Mouse (Mus musculus): ENCODE results near the gene Slc35b1. TPM values are rescaled to one million over a fixed set of nuclear protein-coding genes. Genes with fewer than 3 reads are reported as not detected.

The Slc35b1 gene
- polyA plus RNA-seq (2012; rRNA removed), result 20.9 and 26.3 TPM in 2 replicates

DNA sequence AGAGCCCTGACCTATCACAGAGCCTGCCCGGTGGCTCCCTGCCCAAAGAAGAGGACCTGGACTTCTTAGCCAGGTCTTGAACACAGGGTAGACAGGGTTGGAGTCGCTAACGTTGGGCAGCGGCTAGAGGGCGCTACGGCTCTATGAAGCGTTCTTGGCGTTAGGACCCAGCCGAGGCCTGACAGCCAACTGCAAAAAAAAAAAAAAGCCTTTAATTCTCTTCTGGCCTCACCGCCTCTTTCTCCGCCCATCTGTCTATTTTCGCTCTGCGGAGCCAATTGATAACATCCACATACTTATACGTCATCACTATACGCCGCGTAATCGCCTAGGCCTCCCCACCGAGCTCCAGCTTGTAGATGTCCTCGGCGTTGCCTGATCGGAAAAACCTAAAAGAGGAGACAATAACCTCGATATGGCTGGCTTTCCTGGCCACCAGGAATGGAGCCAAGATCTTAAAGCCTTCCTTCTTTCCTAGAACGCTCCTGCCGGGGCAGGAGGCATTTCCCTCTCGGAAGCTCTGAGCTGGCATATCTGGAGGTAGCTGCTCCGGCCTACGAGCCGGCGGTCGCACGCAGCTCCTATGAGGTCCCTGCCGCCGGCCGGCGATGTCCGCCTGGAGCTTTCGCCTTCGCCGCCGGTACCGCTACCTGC lies at the start of gene Slc35b1:
TSS of gene Slc35b1 (plus strand) at position 374 of the 654 bp plus-strand sequence.

GRCm38 (mm10) chr11:95336568-95337128 lies 47.8 kb upstream of the Slc35b1 start, which contains the start of gene Fam117a:
Gene Fam117a, plus strand, starts transcription at chr11:95337018.

GRCm38 (mm10) chr11:95413641-95414535 lies 29.4 kb downstream of the Slc35b1 start, which contains the start of gene Spop:
Gene Spop, plus strand, starts transcription at chr11:95414080.

Other genes with a start within 250 kb of the Slc35b1 start
- gene Dlx4, start 238.4 kb upstream of the Slc35b1 start, polyA plus RNA-seq (2012; rRNA removed), result 0.06 and 0.09 TPM in 2 replicates
- gene Tac4, start 123.2 kb upstream of the Slc35b1 start, polyA plus RNA-seq (2012; rRNA removed), result 0.03 TPM in 1 of 2 replicates, not detected in the other
- 16.6 and 19.8 TPM in 2 replicates for gene Kat7, start 74.4 kb upstream of the Slc35b1 start, polyA plus RNA-seq (2012; rRNA removed)
- gene Fam117a, start 47.7 kb upstream of the Slc35b1 start, polyA plus RNA-seq (2012; rRNA removed), result 79.5 and 101 TPM in 2 replicates
- 21.9 and 22.0 TPM in 2 replicates for gene Spop, start 29.4 kb downstream of the Slc35b1 start, polyA plus RNA-seq (2012; rRNA removed)
- 0.02 and 0.07 TPM in 2 replicates for gene Nxph3, start 129.9 kb downstream of the Slc35b1 start, polyA plus RNA-seq (2012; rRNA removed)
- 1.6 and 2.1 TPM in 2 replicates for gene Ngfr, start 203.0 kb downstream of the Slc35b1 start, polyA plus RNA-seq (2012; rRNA removed)

Data from liver, embryonic 14 days (tissue).